9 mouse cellular contexts compared by ENCODE assay signal in the genomic region with DNA sequence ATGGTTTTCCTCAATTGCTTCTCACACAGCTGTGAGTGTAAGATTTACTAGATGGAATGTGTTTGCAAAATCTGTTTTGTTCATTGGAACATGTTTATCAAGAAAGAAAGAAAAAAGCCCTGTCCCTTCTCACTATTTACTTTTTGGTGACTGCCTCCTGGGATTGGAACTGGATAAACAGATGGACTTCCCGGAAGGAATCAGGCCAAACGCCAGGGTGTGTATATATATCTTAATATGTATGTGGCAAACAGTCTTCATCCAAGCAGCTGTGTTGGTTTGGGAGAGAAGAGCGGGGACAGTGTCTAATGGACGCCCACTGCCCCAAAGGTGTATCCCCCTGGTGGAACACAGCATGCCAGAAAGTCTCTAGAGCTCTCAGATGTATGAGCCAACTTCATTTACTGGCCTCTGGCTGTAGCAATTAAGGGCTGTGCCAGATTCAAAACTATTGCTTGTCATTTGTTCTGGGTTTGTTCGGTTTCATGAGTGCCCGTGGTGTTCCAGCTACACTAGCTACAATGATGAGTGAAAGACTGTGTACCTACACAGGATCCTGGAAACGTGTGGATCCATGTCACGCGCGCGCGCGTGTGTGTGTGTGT.
DNase-seq lines count a peak whose midpoint lies in the region; ATAC-seq and TF ChIP-seq lines count a peak whose summit lies in the region.
"Had no signal": no experiment of that assay in that cellular context is flagged by ENCODE, and none has a peak within 500 bp of the region (broad histone marks: within the 10 kb centered on the region; RNA-seq: fewer than 3 reads in every experiment).

No protein-coding gene starts in this region.

- no peak overlapping the region for H3K9ac ChIP-seq in forebrain, embryonic 12.5 days
- no peak overlapping the region for H3K9ac ChIP-seq in hindbrain, embryonic 16.5 days (ENCODE audit: low read depth, low read length)
- no peak overlapping the region for H3K9ac ChIP-seq in midbrain, embryonic 15.5 days

- no peaks in the 10 kb centered on the region for H3K36me3 ChIP-seq in kidney, adult 2 months (ENCODE audit: control insufficient read depth, insufficient read depth, low read length)
- no peaks in the 10 kb centered on the region for H3K36me3 ChIP-seq in forebrain, embryonic 12.5 days (replicated peaks)
- H3K36me3 ChIP-seq in hindbrain, embryonic 16.5 days (ENCODE audit: control insufficient read depth, insufficient read depth, low read length) = no peaks in the 10 kb centered on the region
- no peaks in the 10 kb centered on the region for H3K36me3 ChIP-seq in midbrain, embryonic 15.5 days (replicated peaks)

- H3K27ac ChIP-seq in kidney, adult 2 months (ENCODE audit: insufficient read depth, low read depth, low read length) = no peak overlapping the region
- peak overlapping the region; percentile 85 for H3K27ac ChIP-seq in forebrain, embryonic 12.5 days
- peak overlapping the region; percentile 39; the same call in 1 of the 2 replicates for H3K27ac ChIP-seq in hindbrain, embryonic 16.5 days (ENCODE audit: low read depth, low read length)
- 0 out of 2 replicates have a peak overlapping the region, but pooled peaks have one; percentile 32 for H3K27ac ChIP-seq in midbrain, embryonic 15.5 days
- H3K27ac ChIP-seq: macrophage had no signal

- no peaks in the 10 kb centered on the region for H3K9me3 ChIP-seq in forebrain, embryonic 12.5 days
- no peaks in the 10 kb centered on the region for H3K9me3 ChIP-seq in hindbrain, embryonic 16.5 days (ENCODE audit: control insufficient read depth, low read length)
- H3K9me3 ChIP-seq in midbrain, embryonic 15.5 days = no peaks in the 10 kb centered on the region

- WGBS in kidney, adult 2 months = 89% methylated on average over 13 of the region's 13 CpGs
- 87% methylated on average over 13 of the region's 13 CpGs for WGBS in forebrain, embryonic 12.5 days
- 80% methylated on average over 13 of the region's 13 CpGs for WGBS in hindbrain, embryonic 16.5 days
- 77% methylated on average over 13 of the region's 13 CpGs for WGBS in midbrain, embryonic 15.5 days

- no peaks in the 10 kb centered on the region for H3K27me3 ChIP-seq in kidney, adult 2 months (replicated peaks; ENCODE audit: control insufficient read depth, insufficient read depth, low read length)
- no peaks in the 10 kb centered on the region for H3K27me3 ChIP-seq in forebrain, embryonic 12.5 days
- H3K27me3 ChIP-seq in hindbrain, embryonic 16.5 days (replicated peaks; ENCODE audit: control insufficient read depth, insufficient read depth, low read length) = no peaks in the 10 kb centered on the region
- H3K27me3 ChIP-seq in midbrain, embryonic 15.5 days (replicated peaks) = no peaks in the 10 kb centered on the region

- no peak overlapping the region for H3K4me2 ChIP-seq in forebrain, embryonic 12.5 days
- H3K4me2 ChIP-seq in hindbrain, embryonic 16.5 days (ENCODE audit: low read length) = no peak overlapping the region
- no peak overlapping the region for H3K4me2 ChIP-seq in midbrain, embryonic 15.5 days

- ATAC-seq in forebrain, embryonic 12.5 days (ENCODE audit: low FRiP score) = no peak
- ATAC-seq in hindbrain, embryonic 16.5 days = no peak
- ATAC-seq in midbrain, embryonic 15.5 days (replicated peaks) = no peak

- H3K4me1 ChIP-seq in kidney, adult 2 months (ENCODE audit: control insufficient read depth, insufficient read depth, low read length) = peaks cover 7% of the 10 kb centered on the region
- H3K4me1 ChIP-seq in forebrain, embryonic 12.5 days = peaks cover 58% of the 10 kb centered on the region
- peaks cover 37% of the 10 kb centered on the region for H3K4me1 ChIP-seq in hindbrain, embryonic 16.5 days (ENCODE audit: control insufficient read depth, insufficient read depth, low read depth, low read length)
- peaks cover 43% of the 10 kb centered on the region for H3K4me1 ChIP-seq in midbrain, embryonic 15.5 days

- no peak overlapping the region for H3K4me3 ChIP-seq in kidney, adult 2 months (ENCODE audit: insufficient read depth, low read depth, low read length)
- H3K4me3 ChIP-seq in forebrain, embryonic 12.5 days (replicated peaks) = no peak overlapping the region
- H3K4me3 ChIP-seq in hindbrain, embryonic 16.5 days (ENCODE audit: low read length) = no peak overlapping the region
- H3K4me3 ChIP-seq in midbrain, embryonic 15.5 days = no peak overlapping the region

- TF ChIP-seq CTCF in kidney, adult 2 months (conservative IDR thresholded peaks at IDR 0.05; ENCODE audit: insufficient read depth, insufficient read length, low read depth, low read length) = no peak

- no peak for TF ChIP-seq POLR2A in kidney, adult 2 months (IDR thresholded peaks at IDR 0.05; ENCODE audit: low read depth, low read length)

- DNase-seq in kidney, adult 2 months = peak; percentile 17
- no peak for DNase-seq in kidney, adult 8-10 months
- DNase-seq in embryo, embryonic 9.5 days (ENCODE audit: extremely low spot score) = no peak
- no peak for DNase-seq in spleen, postnatal 36 days (ENCODE audit: low spot score in 2 of 2)
- DNase-seq: thymus, adult 18-20 months had no signal
